Mouse (Mus musculus) lung, adult 2 months (tissue): ENCODE results near the gene Crybb3.

Source experiments
- CTCF ChIP-seq: fragments of 200-500 bp; IDR thresholded peaks from 2 replicates; pipeline ENCODE4 v1.5.1; 2011; ENCODE audit warnings: mild to moderate bottlenecking, low read length, control low read depth; ENCODE audit not compliant: insufficient read depth
- POLR2A ChIP-seq: fragments of 200-500 bp; IDR thresholded peaks from 2 replicates; pipeline ENCODE4 v1.6.1; 2011; ENCODE audit warnings: low read depth, mild to moderate bottlenecking, control low read depth, low read length, borderline replicate concordance; ENCODE audit errors: extremely low read depth

- TF ChIP-seq POLR2A (no peak), CTCF (no peak)
Measured at GRCm38 (mm10) chr5:113095456-113095855, 14.1 kb upstream of the Crybb3 start.
